Mouse (Mus musculus) stomach, embryonic 14.5 days (tissue): ENCODE measurements around the gene Calcoco1. TPM values are rescaled to one million over a fixed set of nuclear protein-coding genes. Genes with fewer than 3 reads are reported as not detected.
A peak's percentile ranks its signal among the peaks of the same experiment; 100 is the strongest.

Experiments used
- ATAC-seq: fragments of 200-750 bp; cut with Nextera tagmentation; 2 replicates; pipeline ENCODE4 v1.8.0; 2017; ENCODE audit warnings: low read depth, moderate TSS enrichment; ENCODE audit not compliant: insufficient number of reproducible peaks, insufficient read depth, low FRiP score
- H3K27ac ChIP-seq: fragments of 300-500 bp; sonication (generic); 2 replicates; pipeline ENCODE4 v1.5.1; 2014; ENCODE audit warnings: mild to moderate bottlenecking, low read length, moderate library complexity, mixed read lengths
- H3K27me3 ChIP-seq: fragments of 300-500 bp; sonication (generic); 2 replicates; pipeline ENCODE4 v1.6.1; 2014; ENCODE audit warnings: low read length, control low read depth, mixed read lengths; ENCODE audit not compliant: control insufficient read depth, insufficient read depth
- H3K36me3 ChIP-seq: fragments of 300-500 bp; sonication (generic); 2 replicates; pipeline ENCODE4 v1.6.1; 2014; ENCODE audit warnings: mild to moderate bottlenecking, control low read depth, low read length, moderate library complexity, mixed read lengths; ENCODE audit not compliant: control insufficient read depth, insufficient read depth
- H3K4me1 ChIP-seq: fragments of 300-500 bp; sonication (generic); 2 replicates; pipeline ENCODE4 v1.6.1; 2014; ENCODE audit warnings: low read length, control low read depth, mixed read lengths; ENCODE audit not compliant: control insufficient read depth, insufficient read depth
- H3K4me2 ChIP-seq: fragments of 300-500 bp; sonication (generic); replicated peaks from 2 replicates; pipeline ENCODE4 v1.6.1; 2014; ENCODE audit warnings: low read depth, low read length, control low read depth
- H3K4me3 ChIP-seq: fragments of 300-500 bp; sonication (generic); 2 replicates; pipeline ENCODE4 v1.5.1; 2014; ENCODE audit warnings: low read depth, low read length, control low read depth
- H3K9ac ChIP-seq: fragments of 300-500 bp; sonication (generic); replicated peaks from 2 replicates; pipeline ENCODE4 v1.6.1; 2014; ENCODE audit warnings: low read depth, mild to moderate bottlenecking, control low read depth, low read length, moderate library complexity, mixed read lengths
- H3K9me3 ChIP-seq: fragments of 300-500 bp; sonication (generic); 2 replicates; pipeline ENCODE4 v1.6.1; 2016; ENCODE audit warnings: low read depth, low read length, control low read depth; ENCODE audit not compliant: control insufficient read depth
- WGBS: fragments of 180-500 bp; shearing (Covaris S2); extraction: QIAGEN DNeasy Blood & Tissue Kit; methylation state at CpG from one replicate; pipeline ENCODE4 v1.1.7; 2014; 5-methylcytosine and 5-hydroxymethylcytosine counted together
- polyA plus RNA-seq: library from polyadenylated mRNA; unstranded; fragments of >200 nt; fragmentation: Nextera tagmentation; extraction: Ambion mirVana; gene quantifications from 2 replicates; pipeline ENCODE4 v1.2.1, GENCODE M21; 2014

Gene Calcoco1
- polyA plus RNA-seq, 1 experiment from 2014 or later = 31.9 TPM

GRCm38 (mm10) chr15:102736127-102736944, 14.4 kb upstream of the Calcoco1 start:
- 0 out of 2 replicates have a peak, but pooled peaks cover 3% of the 10 kb centered on the region for H3K27me3 ChIP-seq

GRCm38 (mm10) chr15:102735031-102735430, 13.1 kb upstream of the Calcoco1 start:
- Histone ChIP-seq H3K27ac (no peak overlapping the region), H3K27me3 (0 out of 2 replicates have a peak, but pooled peaks cover 5% of the 10 kb centered on the region), H3K4me1 (no peaks in the 10 kb centered on the region), H3K4me2 (no peak overlapping the region), H3K9ac (no peak overlapping the region), H3K4me3 (no peak overlapping the region), H3K36me3 (no peaks in the 10 kb centered on the region), H3K9me3 (no peaks in the 10 kb centered on the region)
- no peak for ATAC-seq
- WGBS = 50% methylated on average over 14 of the region's 14 CpGs

More at GRCm38 (mm10) chr15:102736127-102736944, 14.4 kb upstream of the Calcoco1 start:
- no peaks in the 10 kb centered on the region for H3K4me1 ChIP-seq
- H3K9me3 ChIP-seq = no peaks in the 10 kb centered on the region
- no peak overlapping the region for H3K27ac ChIP-seq
- 0 out of 2 replicates have a peak overlapping the region, but pooled peaks have one; percentile 7 for H3K9ac ChIP-seq
- peak; percentile 62; the same call in 1 of the 2 replicates for ATAC-seq
- H3K4me2 ChIP-seq = peak overlapping the region; percentile 61
- H3K4me3 ChIP-seq = peak overlapping the region; percentile 17
- no peaks in the 10 kb centered on the region for H3K36me3 ChIP-seq
- WGBS = 14% methylated on average over 26 of the region's 36 CpGs

DNA sequence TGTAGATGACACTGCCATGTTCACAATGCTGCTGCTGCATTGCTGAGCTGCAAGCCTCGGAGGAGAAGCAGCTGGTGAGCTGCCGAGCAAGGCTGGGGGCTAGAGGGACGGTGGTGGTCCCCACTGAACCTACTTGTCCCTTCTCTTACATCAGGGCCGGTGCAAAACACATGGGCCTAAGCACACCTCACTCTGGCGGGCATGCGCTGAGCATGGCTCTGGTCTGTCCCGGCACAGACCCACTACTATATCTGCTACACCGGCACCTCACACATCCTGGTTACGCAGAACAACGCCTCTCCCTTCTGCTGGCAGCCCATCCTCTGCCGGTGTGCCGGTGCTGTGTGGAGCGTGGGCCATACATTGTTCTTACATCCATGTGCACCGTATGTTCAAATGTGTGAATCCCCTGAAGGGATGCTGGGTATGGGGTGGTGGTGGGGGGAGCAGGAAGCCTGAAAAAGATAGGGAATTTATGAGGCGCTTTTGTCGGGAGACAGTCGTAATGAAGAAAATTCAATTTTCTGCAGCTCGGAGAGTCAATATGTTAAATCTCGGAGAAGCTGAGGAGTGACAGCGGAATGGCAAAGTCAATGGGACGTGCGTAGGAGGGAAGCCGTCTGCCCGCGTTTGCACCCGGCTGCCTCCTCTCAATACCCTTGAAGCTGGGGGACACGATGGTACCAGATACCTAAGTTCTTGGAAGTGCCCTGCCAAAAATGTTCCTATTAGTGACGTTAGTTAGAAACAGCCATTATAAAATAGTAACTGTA, 12.0 kb upstream of the Calcoco1 start:
- no peak overlapping the region for H3K27ac ChIP-seq
- 0 out of 2 replicates have a peak, but pooled peaks cover 5% of the 10 kb centered on the region for H3K27me3 ChIP-seq
- no peaks in the 10 kb centered on the region for H3K36me3 ChIP-seq
- no peak for ATAC-seq
- no peak overlapping the region for H3K4me3 ChIP-seq
- H3K9me3 ChIP-seq = no peaks in the 10 kb centered on the region
- WGBS = 84% methylated on average over 28 of the region's 28 CpGs
- H3K9ac ChIP-seq = no peak overlapping the region
- H3K4me2 ChIP-seq = no peak overlapping the region
- no peaks in the 10 kb centered on the region for H3K4me1 ChIP-seq

DNA sequence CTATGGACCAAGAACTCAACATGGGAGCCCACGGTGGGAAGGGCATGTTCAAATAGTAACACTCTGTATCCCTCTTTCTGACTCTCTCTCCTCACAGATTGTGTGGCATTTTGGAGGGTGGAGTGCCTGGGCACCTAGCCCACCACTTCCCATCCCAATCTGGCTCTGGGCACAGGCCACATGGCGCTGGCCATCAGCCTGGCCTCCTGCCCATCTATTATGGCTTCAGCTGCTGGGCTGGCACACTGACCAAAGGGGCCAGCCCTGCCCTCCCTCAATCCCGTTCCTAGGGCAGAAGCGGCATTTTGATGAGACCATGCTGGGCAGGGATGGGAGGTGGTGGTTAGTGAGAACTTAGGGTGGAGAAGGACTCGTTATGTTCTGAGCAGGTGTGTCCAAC, 11.3 kb upstream of the Calcoco1 start:
- Histone ChIP-seq H3K4me1 (no peaks in the 10 kb centered on the region), H3K27me3 (0 out of 2 replicates have a peak, but pooled peaks cover 5% of the 10 kb centered on the region), H3K9me3 (no peaks in the 10 kb centered on the region), H3K36me3 (no peaks in the 10 kb centered on the region), H3K27ac (no peak overlapping the region), H3K4me3 (no peak overlapping the region), H3K9ac (no peak overlapping the region), H3K4me2 (no peak overlapping the region)
- 71% methylated on average over 5 of the region's 5 CpGs for WGBS
- no peak for ATAC-seq

- Histone ChIP-seq H3K4me3 (no peak overlapping the region), H3K36me3 (no peaks in the 10 kb centered on the region), H3K9me3 (no peaks in the 10 kb centered on the region), H3K9ac (no peak overlapping the region), H3K27ac (no peak overlapping the region), H3K4me1 (no peaks in the 10 kb centered on the region), H3K4me2 (no peak overlapping the region), H3K27me3 (0 out of 2 replicates have a peak, but pooled peaks cover 5% of the 10 kb centered on the region)
- ATAC-seq = no peak
- 87% methylated on average over 6 of the region's 6 CpGs for WGBS
These were observed 10.4 kb upstream of the Calcoco1 start for GRCm38 (mm10) chr15:102732406-102732805.

DNA sequence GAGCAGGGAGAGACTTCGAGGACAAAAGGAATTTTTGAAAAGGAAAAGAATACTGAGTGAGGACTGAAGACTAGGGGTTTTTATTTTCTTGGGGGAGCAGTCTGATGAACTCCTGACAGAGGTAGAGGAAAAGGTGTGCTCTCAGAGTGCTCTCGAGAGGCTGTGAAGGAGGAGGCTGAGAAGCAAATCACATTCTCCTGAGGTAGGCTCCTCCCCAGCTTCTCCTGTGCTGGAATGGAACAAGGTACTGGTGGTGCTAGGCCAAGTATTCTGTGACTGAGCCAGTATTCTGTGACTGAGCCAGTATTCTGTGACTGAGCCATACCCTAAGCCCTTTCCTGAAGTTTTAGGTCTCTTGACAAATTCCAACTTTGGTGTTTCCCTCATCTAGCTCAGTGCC, 6.0 kb upstream of the Calcoco1 start:
- no peak overlapping the region for H3K27ac ChIP-seq
- 64% methylated on average over 2 of the region's 2 CpGs for WGBS
- H3K27me3 ChIP-seq = 0 out of 2 replicates have a peak, but pooled peaks cover 2% of the 10 kb centered on the region
- H3K9me3 ChIP-seq = no peaks in the 10 kb centered on the region
- no peak for ATAC-seq
- no peak overlapping the region for H3K4me3 ChIP-seq
- H3K36me3 ChIP-seq = no peaks in the 10 kb centered on the region
- H3K9ac ChIP-seq = no peak overlapping the region
- no peaks in the 10 kb centered on the region for H3K4me1 ChIP-seq
- H3K4me2 ChIP-seq = no peak overlapping the region

DNA sequence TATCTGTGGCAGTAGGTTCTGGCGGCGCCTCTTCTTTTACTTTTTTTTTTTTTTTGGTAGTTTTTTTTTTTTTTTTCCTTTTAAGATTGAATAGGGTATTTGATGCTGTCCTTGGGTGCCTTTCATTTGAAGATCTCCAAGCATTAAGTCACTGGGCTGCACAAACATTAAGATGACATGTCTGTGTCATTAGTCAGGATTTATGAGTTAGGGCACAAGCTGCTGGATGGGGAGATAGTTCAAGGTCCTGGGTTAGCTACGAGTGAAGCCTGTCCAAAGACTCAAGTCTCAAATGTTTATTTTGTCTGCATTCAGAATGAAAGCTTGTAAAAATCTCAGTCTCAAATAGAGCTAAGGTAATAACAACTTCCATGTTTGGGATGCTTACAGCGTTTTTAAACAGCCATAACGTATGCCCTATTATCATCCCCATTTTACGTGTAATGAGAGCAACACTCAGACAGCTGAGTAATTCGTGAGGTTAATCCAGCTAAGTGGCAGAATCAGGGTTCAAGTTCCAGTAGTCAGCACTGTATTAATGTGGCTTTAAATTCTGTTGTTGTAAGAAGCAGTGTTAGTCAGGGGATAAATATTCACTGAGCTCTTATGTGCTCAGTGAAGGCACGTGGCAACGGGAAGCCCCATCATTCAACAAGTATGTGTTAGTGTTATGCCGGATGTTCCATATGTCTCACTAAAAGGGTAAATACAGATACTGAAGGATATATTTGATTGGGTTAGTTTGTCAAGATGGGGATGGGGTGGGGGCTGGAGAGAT, 1.6 kb upstream of the Calcoco1 start:
- Histone ChIP-seq H3K9ac (no peak overlapping the region), H3K9me3 (no peaks in the 10 kb centered on the region), H3K27ac (no peak overlapping the region), H3K36me3 (peaks cover 3% of the 10 kb centered on the region; the same call in 1 of the 2 replicates), H3K4me1 (peaks cover 8% of the 10 kb centered on the region), H3K4me2 (no peak overlapping the region), H3K27me3 (no peaks in the 10 kb centered on the region), H3K4me3 (no peak overlapping the region)
- ATAC-seq = no peak
- 71% methylated on average over 10 of the region's 10 CpGs for WGBS

DNA sequence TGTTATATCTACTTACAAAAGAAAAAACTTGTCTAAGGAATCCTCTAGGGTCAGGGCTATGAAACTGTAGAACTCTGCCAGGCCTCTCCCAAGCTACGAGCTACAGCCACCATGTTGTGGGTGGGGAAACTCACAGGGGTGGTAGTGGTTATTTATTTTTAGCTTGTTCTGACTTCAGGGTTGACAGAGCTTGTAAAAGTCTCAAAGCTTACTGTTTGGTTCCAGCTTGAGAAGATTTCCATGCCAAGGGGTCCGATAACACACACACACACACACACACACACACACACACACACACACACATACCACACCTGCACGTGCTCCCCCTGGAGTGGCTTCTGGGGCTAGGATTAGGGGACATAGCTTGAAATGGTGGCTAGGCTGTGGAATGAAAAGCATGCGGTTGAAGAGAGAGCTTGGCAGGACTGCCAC, 538 bp upstream of the Calcoco1 start:
- Histone ChIP-seq H3K4me1 (peaks cover 8% of the 10 kb centered on the region), H3K4me2 (peak overlapping the region; percentile 63), H3K27me3 (no peaks in the 10 kb centered on the region), H3K4me3 (peak overlapping the region; percentile 69), H3K27ac (peak overlapping the region; percentile 55; the same call in 1 of the 2 replicates), H3K36me3 (peaks cover 12% of the 10 kb centered on the region; the same call in 1 of the 2 replicates), H3K9me3 (no peaks in the 10 kb centered on the region), H3K9ac (0 out of 2 replicates have a peak overlapping the region, but pooled peaks have one; percentile 2)
- WGBS = 50% methylated on average over 4 of the region's 4 CpGs
- peak; percentile 46 for ATAC-seq
